Mouse (Mus musculus) midbrain, embryonic 10.5 days (tissue): ENCODE data around the gene Hmg20a. TPM values are rescaled to one million over a fixed set of nuclear protein-coding genes. Genes with fewer than 3 reads are reported as not detected.

Experiments
- DNase-seq: peaks from one replicate; pipeline ENCODE4 v3.0.0-alpha.2; 2017; ENCODE audit warnings: low spot score
- H3K27ac ChIP-seq: fragments of 300-500 bp; sonication (generic); replicated peaks from 2 replicates; pipeline ENCODE4 v1.5.1; 2016; ENCODE audit warnings: mild to moderate bottlenecking
- H3K27me3 ChIP-seq: fragments of 300-500 bp; sonication (generic); 2 replicates; pipeline ENCODE4 v1.6.1; 2016; ENCODE audit warnings: low read depth, mild to moderate bottlenecking; ENCODE audit not compliant: poor library complexity, severe bottlenecking
- H3K36me3 ChIP-seq: fragments of 300-500 bp; sonication (generic); 2 replicates; pipeline ENCODE4 v1.6.1; 2016; ENCODE audit warnings: mild to moderate bottlenecking, moderate library complexity
- H3K4me1 ChIP-seq: fragments of 300-500 bp; sonication (generic); 2 replicates; pipeline ENCODE4 v1.6.1; 2016
- H3K4me3 ChIP-seq: fragments of 300-500 bp; sonication (generic); 2 replicates; pipeline ENCODE4 v1.5.1; 2016; ENCODE audit warnings: mild to moderate bottlenecking, moderate library complexity
- H3K9me3 ChIP-seq: fragments of 300-500 bp; sonication (generic); replicated peaks from 2 replicates; pipeline ENCODE4 v1.6.1; 2016; ENCODE audit warnings: mild to moderate bottlenecking
- WGBS: fragments of 180-500 bp; shearing (Covaris S2); methylation state at CpG from one replicate; pipeline ENCODE4 v1.1.7; 2016; 5-methylcytosine and 5-hydroxymethylcytosine counted together
- polyA plus RNA-seq: library from polyadenylated mRNA; unstranded; fragments of >200 nt; fragmentation: Nextera tagmentation; extraction: Ambion mirVana; gene quantifications from 2 replicates; pipeline ENCODE4 v1.2.1, GENCODE M21; 2016

Gene Hmg20a
- 62.5 and 74.3 TPM in 2 replicates for polyA plus RNA-seq

GRCm38 (mm10) chr9:56417948-56418737 lies at the start of gene Hmg20a, which contains the start of gene Peak1:
Hmg20a (plus strand) TSS chr9:56418609.
Peak1 (minus strand) TSS chr9:56418067.
- Histone ChIP-seq H3K9me3 (no peaks in the 10 kb centered on the region), H3K27me3 (no peaks in the 10 kb centered on the region), H3K27ac (peak within 1 kb of the TSS; percentile 94), H3K36me3 (no peaks in the 10 kb centered on the region), H3K4me3 (peak within 1 kb of the TSS; percentile 80), H3K4me1 (peaks cover 46% of the 10 kb centered on the region)
- under 1% methylated on average over 59 of the region's 59 CpGs for WGBS
- peak; percentile 100 for DNase-seq

- H3K27ac ChIP-seq: no peak overlapping the region
- H3K36me3 ChIP-seq: no peaks in the 10 kb centered on the region
- no peaks in the 10 kb centered on the region for H3K27me3 ChIP-seq
- no peaks in the 10 kb centered on the region for H3K9me3 ChIP-seq
- 78% methylated on average over 3 of the region's 3 CpGs for WGBS
- no peaks in the 10 kb centered on the region for H3K4me1 ChIP-seq
- no peak overlapping the region for H3K4me3 ChIP-seq
- DNase-seq: no peak
Measured at GRCm38 (mm10) chr9:56368814-56369213, 49.6 kb upstream of the Hmg20a start.

- no peaks in the 10 kb centered on the region for H3K4me1 ChIP-seq
- H3K9me3 ChIP-seq: no peaks in the 10 kb centered on the region
- H3K27me3 ChIP-seq: no peaks in the 10 kb centered on the region
- no peak overlapping the region for H3K4me3 ChIP-seq
- no peak overlapping the region for H3K27ac ChIP-seq
- WGBS: 88% methylated on average over 5 of the region's 5 CpGs
- DNase-seq: no peak
- H3K36me3 ChIP-seq: no peaks in the 10 kb centered on the region
Measured at GRCm38 (mm10) chr9:56370710-56371109, 47.7 kb upstream of the Hmg20a start.

- Histone ChIP-seq H3K9me3 (no peaks in the 10 kb centered on the region), H3K4me3 (no peak overlapping the region)
- WGBS: 83% methylated on average over 4 of the region's 4 CpGs
Measured at GRCm38 (mm10) chr9:56374401-56374800, 44.0 kb upstream of the Hmg20a start.

GRCm38 (mm10) chr9:56382786-56383185 lies 35.6 kb upstream of the Hmg20a start:
- DNase-seq: no peak
- Histone ChIP-seq H3K9me3 (no peaks in the 10 kb centered on the region), H3K4me1 (no peaks in the 10 kb centered on the region), H3K27ac (no peak overlapping the region), H3K36me3 (no peaks in the 10 kb centered on the region), H3K27me3 (no peaks in the 10 kb centered on the region), H3K4me3 (no peak overlapping the region)
- 82% methylated on average over 1 of the region's 1 CpGs for WGBS

More at GRCm38 (mm10) chr9:56374401-56374800, 44.0 kb upstream of the Hmg20a start:
- no peaks in the 10 kb centered on the region for H3K27me3 ChIP-seq
- no peak for DNase-seq
- H3K4me1 ChIP-seq: no peaks in the 10 kb centered on the region
- H3K36me3 ChIP-seq: no peaks in the 10 kb centered on the region
- no peak overlapping the region for H3K27ac ChIP-seq

GRCm38 (mm10) chr9:56392857-56393256 lies 25.6 kb upstream of the Hmg20a start:
- Histone ChIP-seq H3K4me1 (peaks cover 9% of the 10 kb centered on the region; the same call in 1 of the 2 replicates), H3K9me3 (no peaks in the 10 kb centered on the region), H3K27ac (no peak overlapping the region), H3K4me3 (no peak overlapping the region), H3K27me3 (no peaks in the 10 kb centered on the region), H3K36me3 (no peaks in the 10 kb centered on the region)
- WGBS: 89% methylated on average over 3 of the region's 3 CpGs
- DNase-seq: no peak

GRCm38 (mm10) chr9:56396306-56396705 lies 22.1 kb upstream of the Hmg20a start:
- 66% methylated on average over 1 of the region's 1 CpGs for WGBS
- H3K4me3 ChIP-seq: no peak overlapping the region
- no peaks in the 10 kb centered on the region for H3K36me3 ChIP-seq
- no peaks in the 10 kb centered on the region for H3K27me3 ChIP-seq
- H3K9me3 ChIP-seq: no peaks in the 10 kb centered on the region
- no peak for DNase-seq
- no peaks in the 10 kb centered on the region for H3K4me1 ChIP-seq
- H3K27ac ChIP-seq: no peak overlapping the region

- no peak overlapping the region for H3K4me3 ChIP-seq
- H3K9me3 ChIP-seq: no peaks in the 10 kb centered on the region
- 56% methylated on average over 4 of the region's 4 CpGs for WGBS
- DNase-seq: no peak
- H3K4me1 ChIP-seq: peaks cover 12% of the 10 kb centered on the region
- no peaks in the 10 kb centered on the region for H3K36me3 ChIP-seq
- no peaks in the 10 kb centered on the region for H3K27me3 ChIP-seq
- no peak overlapping the region for H3K27ac ChIP-seq
Measured at GRCm38 (mm10) chr9:56404619-56405018, 13.8 kb upstream of the Hmg20a start.

GRCm38 (mm10) chr9:56409928-56410327 lies 8.5 kb upstream of the Hmg20a start:
- 97% methylated on average over 2 of the region's 2 CpGs for WGBS
- H3K4me3 ChIP-seq: no peak overlapping the region
- H3K36me3 ChIP-seq: no peaks in the 10 kb centered on the region
- no peaks in the 10 kb centered on the region for H3K27me3 ChIP-seq
- H3K4me1 ChIP-seq: peaks cover 3% of the 10 kb centered on the region
- no peak overlapping the region for H3K27ac ChIP-seq
- no peak for DNase-seq
- H3K9me3 ChIP-seq: no peaks in the 10 kb centered on the region

GRCm38 (mm10) chr9:56412716-56413115 lies 5.7 kb upstream of the Hmg20a start:
- Histone ChIP-seq H3K4me3 (no peak overlapping the region), H3K9me3 (no peaks in the 10 kb centered on the region), H3K36me3 (no peaks in the 10 kb centered on the region), H3K27me3 (no peaks in the 10 kb centered on the region), H3K27ac (no peak overlapping the region), H3K4me1 (peaks cover 17% of the 10 kb centered on the region)
- no peak for DNase-seq
- 84% methylated on average over 1 of the region's 1 CpGs for WGBS

GRCm38 (mm10) chr9:56414322-56414721 lies 4.1 kb upstream of the Hmg20a start:
- no peak for DNase-seq
- H3K27ac ChIP-seq: no peak overlapping the region
- H3K4me1 ChIP-seq: peaks cover 20% of the 10 kb centered on the region
- H3K9me3 ChIP-seq: no peaks in the 10 kb centered on the region
- no peaks in the 10 kb centered on the region for H3K27me3 ChIP-seq
- H3K4me3 ChIP-seq: no peak overlapping the region
- H3K36me3 ChIP-seq: no peaks in the 10 kb centered on the region

- H3K27me3 ChIP-seq: no peaks in the 10 kb centered on the region
- 88% methylated on average over 1 of the region's 1 CpGs for WGBS
- H3K27ac ChIP-seq: no peak overlapping the region
- peaks cover 30% of the 10 kb centered on the region for H3K4me1 ChIP-seq
- DNase-seq: no peak
- no peak overlapping the region for H3K4me3 ChIP-seq
- no peaks in the 10 kb centered on the region for H3K36me3 ChIP-seq
- no peaks in the 10 kb centered on the region for H3K9me3 ChIP-seq
Measured at GRCm38 (mm10) chr9:56415393-56415792, 3.0 kb upstream of the Hmg20a start.

- Histone ChIP-seq H3K4me3 (no peak overlapping the region), H3K36me3 (no peaks in the 10 kb centered on the region), H3K9me3 (no peaks in the 10 kb centered on the region), H3K27me3 (no peaks in the 10 kb centered on the region), H3K27ac (no peak overlapping the region), H3K4me1 (peaks cover 34% of the 10 kb centered on the region)
- no peak for DNase-seq
- 70% methylated on average over 4 of the region's 4 CpGs for WGBS
Measured at GRCm38 (mm10) chr9:56415935-56416607, 2.3 kb upstream of the Hmg20a start.
